Mouse (Mus musculus): ENCODE results near the gene Tpi1.
"Not testable (repeated sequence)": the region's sequence is repeated elsewhere in the genome, so short reads cannot be mapped to it uniquely, and the experiment has no call there.

- TF ChIP-seq CTCF, POLR2A (IDR thresholded peaks at IDR 0.05; ENCODE audit: insufficient read depth, low read depth, low read length): not testable (repeated sequence)
These were observed 10.4 kb downstream of the Tpi1 start for GRCm38 (mm10) chr6:124803691-124804090.

All from olfactory bulb, adult 2 months (tissue).